Mouse (Mus musculus) ES-Bruce4 (cell line): ENCODE measurements around the gene Snx30.

Experiments used
- CTCF ChIP-seq: IDR thresholded peaks from one replicate; pipeline ENCODE4 v1.8.1; 2011; ENCODE audit warnings: low read depth, low read length
- EP300 ChIP-seq: IDR thresholded peaks from 2 replicates; pipeline ENCODE4 v1.6.1; 2011; ENCODE audit warnings: low read depth, low read length; ENCODE audit not compliant: insufficient read depth
- POLR2A ChIP-seq: IDR thresholded peaks from one replicate; pipeline ENCODE4 v1.8.1; 2011; ENCODE audit warnings: low read length; ENCODE audit not compliant: insufficient read depth

DNA sequence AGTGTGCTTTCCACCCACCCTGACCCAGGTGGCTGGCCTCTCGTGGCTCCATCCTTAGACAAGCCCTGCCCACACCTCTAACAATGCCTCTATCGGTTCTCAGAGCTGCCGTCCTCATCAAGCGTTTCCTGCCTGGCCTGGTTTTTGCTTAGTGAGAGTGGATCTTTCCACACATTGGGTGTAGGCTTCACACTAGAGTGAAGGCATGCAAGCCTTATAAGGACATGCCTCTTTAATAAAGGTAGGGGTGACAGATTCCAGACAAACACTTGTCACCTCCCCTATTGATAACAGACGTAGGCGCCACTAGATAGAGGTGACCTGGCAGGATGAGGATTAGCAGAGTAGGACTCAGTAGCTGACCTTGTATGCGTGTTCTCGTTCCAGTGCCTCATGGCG lies 92.9 kb downstream of the Snx30 start:
- TF ChIP-seq CTCF (no peak), EP300 (no peak), POLR2A (no peak)
